Mouse (Mus musculus): ENCODE data around the gene Nhlh1. TPM values are rescaled to one million over a fixed set of nuclear protein-coding genes. Genes with fewer than 3 reads are reported as not detected.
A peak's percentile ranks its signal among the peaks of the same experiment; 100 is the strongest.

Gene Nhlh1
- polyA plus RNA-seq, 1 experiment from 2014 or later = 2.7 TPM

DNA sequence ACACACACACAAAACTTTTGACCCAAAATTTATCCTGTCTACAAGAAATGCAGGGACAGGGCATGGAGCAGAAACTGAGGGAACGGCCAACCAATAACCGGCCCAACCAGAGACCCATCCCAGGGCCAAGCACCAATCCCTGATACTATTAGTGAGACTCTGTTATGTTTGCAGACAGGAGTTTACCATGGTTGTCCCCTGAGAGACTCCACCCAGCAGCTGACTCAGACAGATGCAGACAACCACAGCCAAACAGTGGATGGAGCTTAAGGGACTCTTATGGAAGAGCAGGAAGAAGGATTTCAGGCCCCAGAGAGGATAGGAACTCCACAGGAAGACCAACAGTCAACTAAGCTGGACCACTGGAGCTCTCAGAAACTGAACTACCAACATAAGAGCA is 27.5 kb downstream of the Nhlh1 start:
- Histone ChIP-seq H3K27me3 (ENCODE audit: control insufficient read depth, insufficient read depth, low read length) (no peaks in the 10 kb centered on the region), H3K4me2 (replicated peaks) (no peak overlapping the region)
- 100% methylated on average over 2 of the region's 2 CpGs for WGBS

DNA sequence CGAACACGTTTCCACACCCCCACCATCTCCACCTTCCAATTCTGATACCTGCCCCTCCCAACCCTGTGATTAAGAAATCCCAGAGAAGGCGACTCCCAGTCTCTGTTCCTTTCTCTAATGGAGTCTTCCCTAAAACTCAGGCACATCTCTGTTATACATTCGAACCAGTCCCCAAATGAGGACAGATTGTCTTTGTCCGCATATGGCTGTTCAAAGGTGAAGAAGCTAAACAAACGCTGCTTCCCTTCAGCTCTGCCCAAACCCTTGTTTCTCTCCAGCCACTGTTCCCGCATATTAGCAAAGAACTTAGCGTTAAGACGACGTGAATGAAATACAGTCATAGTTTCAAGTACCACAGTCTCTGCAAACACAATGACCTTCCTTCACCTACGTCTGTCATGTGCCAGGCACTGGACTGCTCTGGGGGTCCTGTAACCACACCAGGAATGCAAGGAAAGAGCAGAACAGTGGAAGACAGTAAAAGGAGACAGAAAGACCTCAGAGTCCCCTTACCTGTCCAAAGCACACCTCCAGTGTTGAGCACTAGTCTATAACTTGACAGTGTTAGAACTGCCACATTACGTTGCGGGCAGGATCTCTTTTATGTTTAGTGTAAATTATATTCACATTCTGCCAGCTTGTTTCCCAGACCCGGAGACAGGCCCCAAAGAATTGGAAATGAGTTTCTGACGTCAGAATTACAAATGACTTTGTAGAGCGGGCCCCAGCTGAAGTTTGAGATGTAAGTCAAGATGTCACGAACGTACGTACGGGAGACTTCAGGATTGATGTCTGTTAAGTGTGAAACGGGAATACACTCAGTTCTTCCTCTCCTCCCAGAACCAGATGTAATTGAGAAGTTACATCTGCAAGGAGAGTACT is 28.7 kb downstream of the Nhlh1 start, which contains the start of gene Vangl2:
Gene Vangl2 (minus strand): TSS at position 51 of the 882 bp plus-strand sequence.
- no peaks in the 10 kb centered on the region for H3K36me3 ChIP-seq (replicated peaks; ENCODE audit: control insufficient read depth, insufficient read depth)
- H3K4me3 ChIP-seq (replicated peaks; ENCODE audit: low read length) = peak within 1 kb of the TSS; percentile 63
- H3K27ac ChIP-seq = peak within 1 kb of the TSS; percentile 92
- no peak for DNase-seq (ENCODE audit: low spot score)
- peaks cover 36% of the 10 kb centered on the region for H3K4me1 ChIP-seq (replicated peaks; ENCODE audit: control insufficient read depth, insufficient read depth, low read length)
- H3K9ac ChIP-seq = peak within 1 kb of the TSS; percentile 87
- H3K4me2 ChIP-seq (replicated peaks) = peak within 1 kb of the TSS; percentile 87
- H3K27me3 ChIP-seq (ENCODE audit: control insufficient read depth, insufficient read depth, low read length) = no peaks in the 10 kb centered on the region
- no peaks in the 10 kb centered on the region for H3K9me3 ChIP-seq (ENCODE audit: control insufficient read depth, low read length)
- WGBS = 24% methylated on average over 21 of the region's 21 CpGs
- no peak for ATAC-seq (ENCODE audit: low FRiP score)

More for the DNA sequence above, 27.5 kb downstream of the Nhlh1 start:
- Histone ChIP-seq H3K9me3 (ENCODE audit: control insufficient read depth, low read length) (no peaks in the 10 kb centered on the region), H3K27ac (no peak overlapping the region), H3K9ac (no peak overlapping the region), H3K36me3 (replicated peaks; ENCODE audit: control insufficient read depth, insufficient read depth) (no peaks in the 10 kb centered on the region), H3K4me3 (replicated peaks; ENCODE audit: low read length) (no peak overlapping the region), H3K4me1 (replicated peaks; ENCODE audit: control insufficient read depth, insufficient read depth, low read length) (peaks cover 23% of the 10 kb centered on the region)
- ATAC-seq (ENCODE audit: low FRiP score) (no peak), DNase-seq (ENCODE audit: low spot score) (no peak)

DNA sequence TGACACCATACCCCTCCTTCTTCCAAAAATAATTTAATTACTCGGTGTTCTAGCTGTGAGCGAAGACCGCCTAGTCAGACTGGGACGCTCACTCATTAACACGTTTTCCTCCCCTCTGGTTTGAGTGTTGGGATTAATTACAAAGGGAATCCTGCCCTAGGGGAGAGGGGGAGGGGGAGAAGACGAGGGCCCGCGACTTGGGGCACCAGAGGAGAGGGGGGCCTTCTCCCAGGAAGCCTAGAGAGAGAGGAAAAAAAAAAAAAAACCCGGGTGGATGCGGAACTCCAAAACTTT is 29.6 kb downstream of the Nhlh1 start:
- Histone ChIP-seq H3K4me3 (replicated peaks; ENCODE audit: low read length) (peak overlapping the region; percentile 63), H3K4me2 (replicated peaks) (peak overlapping the region; percentile 87), H3K4me1 (replicated peaks; ENCODE audit: control insufficient read depth, insufficient read depth, low read length) (peaks cover 43% of the 10 kb centered on the region), H3K9me3 (ENCODE audit: control insufficient read depth, low read length) (no peaks in the 10 kb centered on the region), H3K27me3 (ENCODE audit: control insufficient read depth, insufficient read depth, low read length) (no peaks in the 10 kb centered on the region), H3K27ac (peak overlapping the region; percentile 92), H3K9ac (peak overlapping the region; percentile 87), H3K36me3 (replicated peaks; ENCODE audit: control insufficient read depth, insufficient read depth) (no peaks in the 10 kb centered on the region)
- WGBS = 5% methylated on average over 10 of the region's 10 CpGs
- DNase-seq (ENCODE audit: low spot score) (no peak), ATAC-seq (ENCODE audit: low FRiP score) (no peak; the same call in 1 of the 2 replicates)

GRCm38 (mm10) chr1:172027010-172027808 is 30.2 kb downstream of the Nhlh1 start:
- Histone ChIP-seq H3K9me3 (ENCODE audit: control insufficient read depth, low read length) (no peaks in the 10 kb centered on the region), H3K4me1 (replicated peaks; ENCODE audit: control insufficient read depth, insufficient read depth, low read length) (peaks cover 48% of the 10 kb centered on the region), H3K36me3 (replicated peaks; ENCODE audit: control insufficient read depth, insufficient read depth) (no peaks in the 10 kb centered on the region), H3K4me2 (replicated peaks) (peak overlapping the region; percentile 87), H3K27me3 (ENCODE audit: control insufficient read depth, insufficient read depth, low read length) (no peaks in the 10 kb centered on the region), H3K9ac (peak overlapping the region; percentile 87), H3K27ac (peak overlapping the region; percentile 92), H3K4me3 (replicated peaks; ENCODE audit: low read length) (peak overlapping the region; percentile 63)
- ATAC-seq (ENCODE audit: low FRiP score) = peak; percentile 88
- under 1% methylated on average over 50 of the region's 54 CpGs for WGBS
- peak; percentile 95 for DNase-seq (ENCODE audit: low spot score)

DNA sequence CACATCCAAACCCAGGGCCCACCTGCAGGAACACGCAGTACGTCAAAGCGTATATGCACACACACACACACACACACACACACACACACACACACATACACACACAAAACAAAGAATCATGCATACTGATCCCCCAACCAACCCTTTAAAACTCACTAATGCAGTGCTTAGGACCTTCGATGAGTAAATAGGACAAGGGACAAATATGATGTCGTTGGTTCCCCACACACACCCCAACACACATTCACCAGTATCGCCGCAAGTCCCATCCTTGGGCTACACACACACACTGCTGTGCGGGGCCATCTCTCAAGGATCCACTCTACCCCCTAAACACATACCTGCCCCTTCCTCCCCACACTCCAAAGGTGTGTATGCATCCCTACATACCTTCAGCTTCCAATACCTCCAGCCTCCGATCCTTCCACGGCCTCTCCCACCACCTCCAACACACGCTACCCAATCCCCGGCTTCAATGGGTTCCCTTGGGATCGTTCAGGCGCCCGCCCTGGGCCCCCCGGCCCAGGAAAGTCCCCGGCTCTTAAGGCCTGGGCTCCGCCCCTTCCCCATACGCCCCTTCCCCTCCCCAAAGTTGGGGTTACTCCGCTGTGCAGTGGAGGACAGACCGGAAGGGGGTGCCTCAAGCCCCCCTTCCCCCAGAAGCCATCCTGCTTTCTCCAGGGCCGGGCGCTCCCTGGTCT is 31.0 kb downstream of the Nhlh1 start:
- Histone ChIP-seq H3K4me3 (replicated peaks; ENCODE audit: low read length) (peak overlapping the region; percentile 63), H3K4me2 (replicated peaks) (peak overlapping the region; percentile 87), H3K27me3 (ENCODE audit: control insufficient read depth, insufficient read depth, low read length) (no peaks in the 10 kb centered on the region), H3K4me1 (replicated peaks; ENCODE audit: control insufficient read depth, insufficient read depth, low read length) (peaks cover 54% of the 10 kb centered on the region), H3K36me3 (replicated peaks; ENCODE audit: control insufficient read depth, insufficient read depth) (no peaks in the 10 kb centered on the region), H3K9me3 (ENCODE audit: control insufficient read depth, low read length) (no peaks in the 10 kb centered on the region), H3K9ac (peak overlapping the region; percentile 87), H3K27ac (peak overlapping the region; percentile 92)
- DNase-seq (ENCODE audit: low spot score) = peak; percentile 71
- WGBS = 2% methylated on average over 23 of the region's 23 CpGs
- ATAC-seq (ENCODE audit: low FRiP score) = peak; percentile 75

DNA sequence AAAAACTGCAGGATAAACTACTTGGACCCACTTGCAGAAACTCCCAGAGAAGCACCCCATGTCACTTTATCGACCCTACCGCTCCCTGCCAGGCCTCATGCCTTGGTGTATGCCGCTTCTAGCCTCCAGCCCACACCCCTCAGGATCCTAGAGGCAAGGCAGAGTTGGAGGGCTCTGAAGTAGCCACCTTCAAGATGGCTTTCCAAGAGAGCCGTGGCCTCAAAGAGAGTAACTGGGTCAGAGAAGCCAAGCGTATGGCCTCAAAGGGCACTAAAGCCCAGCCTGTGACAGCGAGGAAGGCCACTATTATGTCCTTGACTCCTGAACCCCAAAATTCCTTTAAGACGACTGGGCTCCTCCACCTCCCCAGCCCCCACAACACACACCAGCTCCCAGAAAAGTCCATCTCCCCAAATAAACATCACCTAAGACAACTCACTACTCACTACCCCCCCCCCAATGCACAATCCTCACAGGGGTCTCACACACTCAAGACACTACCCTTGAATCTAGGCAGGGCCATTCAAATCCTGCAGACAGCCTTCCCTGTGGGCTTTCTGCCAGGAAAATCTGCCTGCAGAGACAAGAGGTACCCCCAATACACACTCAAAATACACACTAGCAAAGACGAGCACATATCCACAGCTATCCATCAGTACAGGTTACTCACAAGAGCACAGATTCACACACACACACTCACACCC is 32.0 kb downstream of the Nhlh1 start:
- Histone ChIP-seq H3K9ac (peak overlapping the region; percentile 87), H3K4me1 (replicated peaks; ENCODE audit: control insufficient read depth, insufficient read depth, low read length) (peaks cover 61% of the 10 kb centered on the region), H3K4me3 (replicated peaks; ENCODE audit: low read length) (peak overlapping the region; percentile 63), H3K27me3 (ENCODE audit: control insufficient read depth, insufficient read depth, low read length) (no peaks in the 10 kb centered on the region), H3K4me2 (replicated peaks) (peak overlapping the region; percentile 87), H3K27ac (peak overlapping the region; percentile 92), H3K9me3 (ENCODE audit: control insufficient read depth, low read length) (no peaks in the 10 kb centered on the region), H3K36me3 (replicated peaks; ENCODE audit: control insufficient read depth, insufficient read depth) (0 out of 2 replicates have a peak, but pooled peaks cover 5% of the 10 kb centered on the region)
- WGBS = 14% methylated on average over 8 of the region's 8 CpGs
- ATAC-seq (ENCODE audit: low FRiP score) = no peak; the same call in 1 of the 2 replicates
- no peak for DNase-seq (ENCODE audit: low spot score)

GRCm38 (mm10) chr1:172024140-172024895 is 33.1 kb downstream of the Nhlh1 start:
- ATAC-seq (ENCODE audit: low FRiP score) = no peak
- peak overlapping the region; percentile 92 for H3K27ac ChIP-seq
- 7% methylated on average over 9 of the region's 9 CpGs for WGBS

More at GRCm38 (mm10) chr1:172024140-172024895, 33.1 kb downstream of the Nhlh1 start:
- Histone ChIP-seq H3K4me2 (replicated peaks) (peak overlapping the region; percentile 87), H3K9ac (peak overlapping the region; percentile 87), H3K9me3 (ENCODE audit: control insufficient read depth, low read length) (no peaks in the 10 kb centered on the region), H3K36me3 (replicated peaks; ENCODE audit: control insufficient read depth, insufficient read depth) (0 out of 2 replicates have a peak, but pooled peaks cover 5% of the 10 kb centered on the region), H3K4me1 (replicated peaks; ENCODE audit: control insufficient read depth, insufficient read depth, low read length) (peaks cover 71% of the 10 kb centered on the region), H3K4me3 (replicated peaks; ENCODE audit: low read length) (peak overlapping the region; percentile 63), H3K27me3 (ENCODE audit: control insufficient read depth, insufficient read depth, low read length) (no peaks in the 10 kb centered on the region)
- DNase-seq (ENCODE audit: low spot score) = no peak

All from hindbrain, embryonic 14.5 days (tissue).